Mouse (Mus musculus): Measurements from ENCODE around the gene Slc50a1.

Gene Slc50a1

DNA sequence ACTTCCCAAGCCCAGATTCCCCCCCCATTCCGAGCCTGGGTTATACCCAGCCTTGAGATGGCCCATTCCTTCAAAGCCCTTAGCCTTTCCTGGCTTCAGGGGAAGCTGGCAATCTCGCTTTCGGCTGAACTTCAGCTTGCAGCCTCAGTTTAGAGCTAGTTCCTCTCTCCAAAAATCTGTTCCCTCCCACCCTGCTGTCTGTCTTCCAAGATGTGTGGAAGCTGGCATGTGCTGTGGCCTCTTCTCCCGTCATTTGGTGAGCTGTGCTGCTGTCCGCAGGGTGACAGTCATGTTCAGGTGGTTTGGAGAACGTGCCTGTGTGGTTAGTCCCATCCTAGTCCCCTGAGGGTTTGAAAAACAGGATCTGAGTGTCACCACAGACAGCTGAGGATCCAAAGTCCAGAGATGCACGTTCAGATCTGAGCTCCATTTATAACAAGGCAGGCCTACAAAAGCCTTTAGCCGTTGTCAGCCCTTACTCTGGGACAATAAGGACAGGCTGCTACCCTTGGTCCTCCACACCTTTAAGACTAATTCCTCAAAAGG is 25.4 kb upstream of the Slc50a1 start:
- in situ Hi-C loops (cut with MseI, MboI): loop anchor here in 1 of 2 experiments (10.0 kb wide), 1 partner anchor 51 kb away; the partner anchor contains the start of genes Krtcap2 and Trim46

GRCm38 (mm10) chr3:89294195-89294594 is 23.8 kb upstream of the Slc50a1 start:
- in situ Hi-C loops (cut with MseI, MboI): loop anchor here (5.0 to 10.0 kb wide), 2 partner anchors 42 to 49 kb away; partner anchors contain the start of genes Krtcap2 (in 1 of the 2) and Trim46 (in 1 of the 2)

DNA sequence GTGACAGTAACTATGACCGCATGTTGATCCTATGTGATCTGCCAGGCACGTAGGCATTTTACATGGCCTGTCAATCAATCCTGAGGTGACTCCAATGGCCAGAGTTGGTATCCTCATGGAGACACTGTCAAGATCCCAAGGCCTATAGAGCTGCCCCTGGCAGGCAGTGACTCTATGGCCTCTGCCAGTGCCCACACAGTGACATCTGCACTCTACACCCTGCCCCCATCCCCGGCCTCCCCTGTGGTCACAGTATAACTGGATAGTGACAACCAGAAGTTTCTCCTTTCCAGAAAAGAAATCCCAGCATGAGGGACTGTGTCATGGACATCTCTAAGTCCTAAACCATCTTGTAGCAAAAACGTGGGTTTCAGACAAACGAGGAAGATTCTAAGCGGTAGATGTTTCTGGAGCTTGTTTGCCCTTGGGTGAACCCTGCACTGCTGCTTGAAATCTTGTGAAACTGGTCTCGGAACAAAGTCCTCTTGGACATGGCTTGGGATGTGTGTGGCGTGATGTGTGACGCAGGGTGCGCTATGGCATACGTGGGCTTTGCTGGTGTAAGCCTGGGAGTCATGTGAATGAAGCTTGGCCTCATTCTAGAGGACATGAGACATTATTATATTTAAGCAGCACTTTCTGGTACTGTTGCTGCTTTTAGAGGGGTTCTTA is 23.0 kb upstream of the Slc50a1 start:
- in situ Hi-C loops (cut with MseI, MboI): loop anchor here (5.0 to 10.0 kb wide), 2 partner anchors 41 to 49 kb away; partner anchors contain the start of genes Krtcap2 (in 1 of the 2) and Trim46 (in 1 of the 2)

DNA sequence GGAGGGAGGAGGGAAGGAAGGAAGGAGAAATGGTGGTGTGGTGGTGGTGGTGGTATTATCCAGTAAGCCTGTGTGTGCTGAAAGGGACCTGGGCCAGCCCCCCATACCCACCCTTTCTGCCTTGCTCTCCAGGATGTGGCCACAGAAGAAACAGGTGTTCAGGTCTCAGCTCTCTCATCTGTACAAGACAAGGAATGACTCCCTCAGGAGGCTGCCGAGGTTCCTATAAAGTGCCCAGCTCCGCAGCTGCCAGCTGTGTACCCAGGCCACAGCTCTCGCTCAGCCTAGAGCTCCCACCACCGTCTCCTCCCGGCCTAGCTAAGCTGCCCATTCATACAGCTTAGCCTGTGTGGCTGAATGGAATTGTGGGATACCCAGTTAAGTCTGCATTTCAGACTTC is 21.9 kb upstream of the Slc50a1 start:
- in situ Hi-C loops (cut with MseI, MboI): loop anchor here (5.0 to 10.0 kb wide), 2 partner anchors 40 to 48 kb away; partner anchors contain the start of genes Krtcap2 (in 1 of the 2) and Trim46 (in 1 of the 2)

DNA sequence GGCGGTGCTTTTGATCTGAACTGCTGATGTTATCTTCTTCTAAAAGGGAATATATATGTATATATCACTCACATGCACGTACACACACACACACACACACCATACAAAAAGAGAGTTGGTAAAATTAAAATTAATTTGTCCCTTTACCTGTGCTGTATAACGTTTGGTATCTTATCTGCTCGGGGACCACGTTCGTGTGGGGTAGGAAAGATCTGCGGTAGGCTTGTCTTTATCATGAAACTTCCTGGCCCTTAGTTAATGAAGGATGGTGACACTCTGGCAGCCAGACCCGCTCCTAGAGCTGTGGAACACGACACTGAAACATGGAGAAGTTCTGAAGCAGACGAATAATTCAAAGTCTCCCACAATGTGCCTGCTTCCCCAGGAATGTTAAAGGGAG is 21.5 kb upstream of the Slc50a1 start:
- in situ Hi-C loops (cut with MseI, MboI): loop anchor here (5.0 to 10.0 kb wide), 2 partner anchors 40 to 47 kb away; partner anchors contain the start of genes Krtcap2 (in 1 of the 2) and Trim46 (in 1 of the 2)

DNA sequence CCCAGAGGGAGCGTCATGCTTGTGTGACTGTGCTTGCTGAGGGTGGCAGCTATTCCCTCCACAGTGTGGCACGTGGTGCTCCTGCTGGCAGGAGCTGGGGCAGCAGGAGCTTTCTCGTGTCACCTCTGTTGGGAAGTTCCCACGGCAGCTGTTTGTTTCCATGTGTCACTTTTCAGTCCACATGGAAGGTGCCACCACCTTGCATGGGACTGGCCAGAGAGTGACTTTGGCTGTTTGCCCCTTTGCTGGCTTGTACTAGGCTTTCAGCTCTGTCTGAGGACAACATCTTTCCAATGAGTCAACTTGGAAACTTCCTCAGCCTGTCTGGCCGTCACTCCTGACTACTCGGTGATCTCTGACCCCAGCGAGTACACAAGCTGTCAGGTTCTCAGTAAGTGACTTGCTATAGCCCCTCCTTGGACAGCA is 18.1 kb upstream of the Slc50a1 start:
- in situ Hi-C loops (cut with MseI, MboI): no loop called here

DNA sequence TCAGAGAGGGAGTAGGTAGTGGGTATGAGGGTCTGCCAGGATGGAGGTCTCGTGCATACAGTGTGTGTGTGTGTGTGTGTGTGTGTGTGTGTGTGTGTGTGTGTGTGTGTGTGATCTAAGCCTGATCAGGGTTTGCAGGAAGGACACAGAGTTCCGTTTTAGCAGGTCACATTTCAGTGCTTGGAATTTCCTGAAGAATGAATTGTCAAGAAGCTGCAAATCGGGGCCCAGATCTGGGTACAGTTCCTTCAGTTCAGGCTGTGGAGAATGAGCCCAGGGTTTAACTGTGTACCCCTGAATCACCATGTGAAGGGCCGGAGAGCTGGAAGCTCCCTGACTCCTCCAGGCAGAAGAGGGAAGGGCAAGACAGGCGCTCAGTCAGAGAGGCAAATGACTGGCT is 16.9 kb upstream of the Slc50a1 start:
- in situ Hi-C loops (cut with MseI, MboI): no loop called here

- in situ Hi-C loops (cut with MseI, MboI): no loop called here
Observed at GRCm38 (mm10) chr3:89285526-89285925, 15.2 kb upstream of the Slc50a1 start.

DNA sequence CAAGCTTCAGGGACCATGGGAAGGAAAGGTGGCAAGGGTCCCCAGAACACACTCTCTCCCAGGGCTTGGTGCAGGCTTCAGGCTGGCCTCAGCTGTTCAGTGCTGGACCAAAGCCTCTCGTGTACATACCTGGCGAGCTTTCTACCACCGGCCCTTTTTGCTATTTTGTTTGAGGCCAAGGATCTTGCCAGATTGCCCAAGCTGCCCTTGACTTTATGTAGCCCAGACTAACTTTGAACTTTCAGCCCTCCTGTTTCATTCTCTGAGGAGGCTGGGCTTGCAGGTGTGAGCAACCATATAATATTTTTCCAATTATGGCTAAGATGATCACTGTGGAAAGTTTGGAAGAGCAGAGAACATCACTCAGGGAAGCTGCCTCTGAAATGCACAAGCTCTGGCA is 13.9 kb upstream of the Slc50a1 start:
- in situ Hi-C loops (cut with MseI, MboI): no loop called here

DNA sequence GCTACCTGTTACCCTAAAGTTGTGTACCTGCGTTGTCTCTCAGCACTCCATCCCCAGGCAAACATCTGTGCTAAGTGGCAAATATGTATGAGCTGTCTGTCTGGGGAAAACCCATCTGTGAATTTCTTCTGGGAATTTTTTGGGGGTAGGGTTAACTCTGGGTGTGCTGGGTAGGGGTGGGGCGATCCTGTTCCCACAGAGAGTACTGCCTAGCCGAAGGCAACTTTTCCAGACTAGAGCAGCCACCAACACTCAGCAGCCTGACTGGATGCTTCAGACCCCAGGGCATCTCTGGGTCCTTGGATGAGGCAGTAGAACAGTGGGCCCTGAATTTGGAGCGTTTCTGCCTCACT is 11.9 kb upstream of the Slc50a1 start:
- in situ Hi-C loops (cut with MseI, MboI): no loop called here

DNA sequence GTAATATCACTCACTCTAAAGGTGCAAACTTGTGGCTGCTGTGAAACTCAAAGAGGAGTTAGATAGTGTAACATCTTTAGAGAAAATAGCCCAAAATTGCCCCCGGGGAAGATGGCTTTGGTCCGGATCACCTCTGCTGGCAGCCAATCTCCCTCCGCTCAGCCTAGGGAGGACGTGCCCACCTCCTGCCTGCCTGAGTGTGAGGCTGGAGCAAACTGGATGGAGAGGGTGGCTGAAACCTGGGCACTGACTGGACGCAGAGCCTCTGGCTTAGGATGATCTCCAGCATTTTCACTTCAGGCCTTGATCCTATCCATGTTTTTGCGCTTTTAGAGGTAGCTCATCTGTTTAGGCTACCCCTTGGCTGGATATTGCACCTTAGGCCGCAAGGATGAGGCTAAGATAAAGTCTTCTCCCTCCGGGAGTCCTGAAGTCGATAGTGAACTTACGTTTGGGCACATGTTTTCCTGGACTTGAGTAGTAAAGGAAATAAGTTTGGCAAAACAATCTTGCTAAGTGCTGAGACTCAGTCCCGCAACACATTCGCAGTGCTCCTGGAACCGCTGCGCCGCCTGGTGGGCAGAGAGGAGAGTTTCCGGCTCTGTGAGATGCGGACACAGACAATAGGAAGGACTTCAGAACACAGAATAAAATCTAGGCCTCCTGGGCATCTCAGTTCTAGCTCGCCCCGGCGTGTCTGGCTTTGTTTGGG is 11.4 kb upstream of the Slc50a1 start:
- in situ Hi-C loops (cut with MseI, MboI): no loop called here

- in situ Hi-C loops (cut with MseI, MboI): no loop called here
Observed at GRCm38 (mm10) chr3:89280606-89281511, 10.5 kb upstream of the Slc50a1 start, which contains the start of gene Efna1. Gene Efna1 (minus strand): TSS chr3:89281142.

- in situ Hi-C loops (cut with MseI, MboI): no loop called here
Observed at GRCm38 (mm10) chr3:89280050-89280605, 9.8 kb upstream of the Slc50a1 start.

DNA sequence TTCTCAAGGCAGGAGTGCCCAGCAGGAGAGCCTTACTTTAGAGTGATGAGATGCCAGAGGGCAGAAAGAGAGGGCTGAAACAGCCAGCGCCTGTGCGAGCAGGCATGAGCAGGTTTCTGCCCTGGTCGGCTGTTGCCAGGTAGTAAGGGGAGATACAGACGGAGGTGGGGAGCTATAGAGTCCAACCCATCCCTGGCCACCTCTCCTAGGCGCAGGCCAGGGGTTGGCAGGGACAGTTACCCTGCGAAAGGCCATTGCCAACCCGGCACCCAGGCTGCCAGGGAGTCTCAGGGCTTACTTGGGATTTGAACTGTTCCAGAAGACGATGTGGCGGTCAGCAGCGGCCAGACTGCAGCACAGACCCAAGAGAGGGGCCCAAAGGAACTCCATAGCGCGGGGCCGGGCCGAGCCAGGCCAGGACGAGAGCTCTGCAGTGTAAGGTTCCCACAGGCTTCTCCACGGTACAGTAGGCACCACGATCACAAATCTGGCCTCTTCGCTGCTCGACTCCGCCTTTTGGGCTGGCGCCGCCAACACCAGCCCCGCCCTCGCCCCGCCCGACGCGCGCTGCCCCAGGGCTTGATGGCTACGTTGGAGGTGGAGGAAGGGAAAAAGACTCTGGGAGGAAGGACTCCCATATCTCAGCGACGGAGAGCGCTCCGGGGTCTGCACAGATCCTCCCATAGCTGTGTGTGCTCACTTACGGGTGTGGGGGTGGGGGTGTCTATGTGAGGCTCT is 9.0 kb upstream of the Slc50a1 start:
- in situ Hi-C loops (cut with MseI, MboI): no loop called here

GRCm38 (mm10) chr3:89278643-89279042 is 8.3 kb upstream of the Slc50a1 start:
- in situ Hi-C loops (cut with MseI, MboI): no loop called here

GRCm38 (mm10) chr3:89278107-89278506 is 7.7 kb upstream of the Slc50a1 start:
- in situ Hi-C loops (cut with MseI, MboI): no loop called here

GRCm38 (mm10) chr3:89277281-89278021 is 7.1 kb upstream of the Slc50a1 start:
- in situ Hi-C loops (cut with MseI, MboI): no loop called here

- in situ Hi-C loops (cut with MseI, MboI): no loop called here
Observed at GRCm38 (mm10) chr3:89276061-89276460, 5.7 kb upstream of the Slc50a1 start.

- in situ Hi-C loops (cut with MseI, MboI): no loop called here
Observed at GRCm38 (mm10) chr3:89271760-89272159, 1.4 kb upstream of the Slc50a1 start.

DNA sequence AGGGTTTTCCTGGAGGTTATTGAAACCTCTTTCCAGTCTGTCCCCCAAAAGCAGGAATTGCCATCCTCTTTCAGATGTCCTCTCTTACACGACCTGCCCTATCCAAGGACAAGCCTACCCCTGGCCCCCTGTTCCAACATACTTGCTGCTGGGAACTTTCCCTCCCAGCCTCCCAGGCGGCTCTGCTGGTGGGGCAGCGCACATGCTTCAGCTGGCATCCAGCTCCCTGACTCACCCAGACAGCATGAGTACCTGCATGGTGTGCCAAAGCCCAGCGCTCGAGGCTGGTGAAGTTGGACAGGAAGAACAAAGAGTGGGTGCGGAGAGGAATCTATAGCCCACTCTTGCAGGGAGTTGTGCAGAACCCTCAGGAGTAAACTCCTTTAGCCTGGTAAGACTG is 521 bp upstream of the Slc50a1 start:
- in situ Hi-C loops (cut with MseI, MboI): no loop called here

All from mouse trophoblast stem cell (cell line).